15 mouse cellular contexts compared by ENCODE assay signal in genomic region chr15:88758061-88758460, GRCm38 (mm10). TPM values are rescaled to one million over a fixed set of nuclear protein-coding genes. Genes with fewer than 3 reads are reported as not detected.
A peak's percentile ranks its signal among the peaks of the same experiment; 100 is the strongest.
DNase-seq lines count a peak whose midpoint lies in the region; ATAC-seq and TF ChIP-seq lines count a peak whose summit lies in the region.
"Had no signal": no experiment of that assay in that cellular context is flagged by ENCODE, and none has a peak within 500 bp of the region (broad histone marks: within the 10 kb centered on the region; RNA-seq: fewer than 3 reads in every experiment).

No protein-coding gene starts in this region.

- H3K27ac ChIP-seq in heart, embryonic 14.5 days (replicated peaks in 1 of 2; ENCODE audit: control insufficient read depth in 1 of 2, insufficient read depth in 1 of 2, low read depth in 2 of 2, low read length in 2 of 2): peak overlapping the region; percentile 81 to 85
- peak overlapping the region; percentile 12; the same call in 1 of the 2 replicates for H3K27ac ChIP-seq in stomach, embryonic 15.5 days
- H3K27ac ChIP-seq: hindbrain, postnatal 0 days; neural tube, embryonic 15.5 days had no signal

- no peaks in the 10 kb centered on the region for H3K9me3 ChIP-seq in heart, embryonic 14.5 days (ENCODE audit: control insufficient read depth, low read length)
- no peaks in the 10 kb centered on the region for H3K9me3 ChIP-seq in stomach, embryonic 15.5 days
- H3K9me3 ChIP-seq: G1E; neural tube, embryonic 15.5 days had no signal

- H3K9ac ChIP-seq in heart, embryonic 14.5 days (ENCODE audit: low read length): peak overlapping the region; percentile 14; the same call in 1 of the 2 replicates
- H3K9ac ChIP-seq in stomach, embryonic 15.5 days: no peak overlapping the region
- H3K9ac ChIP-seq: forebrain, postnatal 0 days; neural tube, embryonic 15.5 days had no signal

- TF ChIP-seq CTCF in lung, adult 2 months (IDR thresholded peaks at IDR 0.05; ENCODE audit: insufficient read depth, low read length): no peak

- DNase-seq in heart, postnatal 36 days: no peak
- peak; percentile 20 for DNase-seq in lung, adult 2 months
- no peak for DNase-seq in lung, postnatal 4 days
- peak; percentile 21 to 52 for DNase-seq in kidney, postnatal 36 days
- no peak for DNase-seq in Muller cell, postnatal 12 days (ENCODE audit: inconsistent ontology term)
- DNase-seq in spleen, postnatal 10 days (ENCODE audit: low spot score in 2 of 2): no peak
- DNase-seq: cerebellum, adult 11 months; forebrain, postnatal 0 days; layer of hippocampus, adult 9-11 months; thymus, postnatal 36 days had no signal

- peaks cover 57% of the 10 kb centered on the region for H3K36me3 ChIP-seq in heart, embryonic 14.5 days (ENCODE audit: control insufficient read depth, insufficient read depth, low read length)
- H3K36me3 ChIP-seq in stomach, embryonic 15.5 days: peaks cover 2% of the 10 kb centered on the region; the same call in 1 of the 2 replicates

- H3K4me3 ChIP-seq in heart, embryonic 14.5 days (ENCODE audit: control insufficient read depth in 1 of 2, insufficient read depth in 1 of 2, low read depth in 1 of 2, low read length in 2 of 2): no peak overlapping the region
- no peak overlapping the region for H3K4me3 ChIP-seq in lung, adult 2 months (replicated peaks; ENCODE audit: extremely low read depth, low read depth, low read length)
- no peak overlapping the region for H3K4me3 ChIP-seq in stomach, embryonic 15.5 days (replicated peaks)
- H3K4me3 ChIP-seq: neural tube, embryonic 15.5 days had no signal

- 14% methylated on average over 3 of the region's 3 CpGs for WGBS in heart, embryonic 14.5 days
- 66% methylated on average over 3 of the region's 3 CpGs for WGBS in lung, adult 2 months
- WGBS in stomach, embryonic 15.5 days: 70% methylated on average over 3 of the region's 3 CpGs

- peak overlapping the region; percentile 41 for H3K4me2 ChIP-seq in heart, embryonic 14.5 days (ENCODE audit: low read length)
- H3K4me2 ChIP-seq in stomach, embryonic 15.5 days: no peak overlapping the region
- H3K4me2 ChIP-seq: neural tube, embryonic 15.5 days had no signal

- no peak for TF ChIP-seq POLR2A in lung, adult 2 months (IDR thresholded peaks at IDR 0.05; ENCODE audit: borderline replicate concordance, extremely low read depth, low read depth, low read length)

- intact Hi-C loops in heart, postnatal 36 days (cut with DNase I): no loop called here

- peaks cover 12 to 31% of the 10 kb centered on the region in 2 experiments; a peak in 3 of 4 replicates for H3K4me1 ChIP-seq in heart, embryonic 14.5 days (ENCODE audit: control insufficient read depth in 2 of 2, insufficient read depth in 2 of 2, low read length in 2 of 2)
- H3K4me1 ChIP-seq in lung, adult 2 months (ENCODE audit: control insufficient read depth, insufficient read depth, low read length): peaks cover 3% of the 10 kb centered on the region
- peaks cover under 1% of the 10 kb centered on the region; the same call in 1 of the 2 replicates for H3K4me1 ChIP-seq in stomach, embryonic 15.5 days

- no peaks in the 10 kb centered on the region for H3K27me3 ChIP-seq in heart, embryonic 14.5 days (ENCODE audit: control insufficient read depth, insufficient read depth, low read length)
- H3K27me3 ChIP-seq in stomach, embryonic 15.5 days (replicated peaks): no peaks in the 10 kb centered on the region
- H3K27me3 ChIP-seq: neural tube, embryonic 15.5 days had no signal

- no peak for ATAC-seq in heart, embryonic 14.5 days (ENCODE audit: insufficient number of reproducible peaks, insufficient read depth, low FRiP score, low read depth)
- ATAC-seq in stomach, embryonic 15.5 days (ENCODE audit: insufficient read depth, low FRiP score, low read depth): peak; percentile 59; the same call in 1 of the 2 replicates
- ATAC-seq: forebrain, postnatal 0 days; hindbrain, postnatal 0 days had no signal

RNA-seq across cellular contexts. Expression of gene Zbed4, which starts 6.6 kb away (rescaled TPM):
- 13.4 and 13.5 TPM in 2 replicates for polyA plus RNA-seq in heart, embryonic 14.5 days (2014; fragmentation: Nextera tagmentation; extraction: Ambion mirVana)
- total RNA-seq in heart, postnatal 36 days (2021): 1 to 10 TPM; 7.9 to 8.1 TPM
- 3.1 and 4.2 TPM in 2 replicates for polyA plus RNA-seq in lung, adult 2 months (2012; rRNA removed)
- polyA plus RNA-seq in stomach, embryonic 15.5 days (2015; fragmentation: Nextera tagmentation; extraction: Ambion mirVana): 13.6 and 14.8 TPM in 2 replicates

RNA-seq across cellular contexts. Expression of gene Brd1, which starts 24.0 kb away (rescaled TPM):
- 15.3 TPM in 2 replicates for polyA plus RNA-seq in heart, embryonic 14.5 days (2014; fragmentation: Nextera tagmentation; extraction: Ambion mirVana)
- total RNA-seq in heart, postnatal 36 days (2021): 10 to 100 TPM; 30.1 to 35.3 TPM
- polyA plus RNA-seq in lung, adult 2 months (2012; rRNA removed): 16.4 and 19.8 TPM in 2 replicates
- polyA plus RNA-seq in stomach, embryonic 15.5 days (2015; fragmentation: Nextera tagmentation; extraction: Ambion mirVana): 17.8 and 19.9 TPM in 2 replicates

Comparison
In these comparisons a context has a peak if more than half of its experiments do, and no peak if none do; other contexts are left out.
1. DNase-seq: peak in lung, adult 2 months (single experiment) and kidney, postnatal 36 days (2 of 2); none in heart, postnatal 36 days (0 of 2), lung, postnatal 4 days (0 of 2), Muller cell, postnatal 12 days (single experiment) and spleen, postnatal 10 days (0 of 2).